Mouse (Mus musculus) erythroblast, embryonic 14.5 days (primary cell): ENCODE measurements around the gene Hypk.
"Not testable (repeated sequence)": the region's sequence is repeated elsewhere in the genome, so short reads cannot be mapped to it uniquely, and the experiment has no call there.

Experiments used
- GATA1 ChIP-seq: IDR thresholded peaks from 2 replicates; pipeline ENCODE4 v1.6.1; 2012; ENCODE audit warnings: low read length, inconsistent platforms, mixed read lengths
- TAL1 ChIP-seq: IDR thresholded peaks from 3 replicates; pipeline ENCODE4 v1.6.1; 2012; ENCODE audit warnings: low read length, inconsistent platforms, mixed read lengths

DNA sequence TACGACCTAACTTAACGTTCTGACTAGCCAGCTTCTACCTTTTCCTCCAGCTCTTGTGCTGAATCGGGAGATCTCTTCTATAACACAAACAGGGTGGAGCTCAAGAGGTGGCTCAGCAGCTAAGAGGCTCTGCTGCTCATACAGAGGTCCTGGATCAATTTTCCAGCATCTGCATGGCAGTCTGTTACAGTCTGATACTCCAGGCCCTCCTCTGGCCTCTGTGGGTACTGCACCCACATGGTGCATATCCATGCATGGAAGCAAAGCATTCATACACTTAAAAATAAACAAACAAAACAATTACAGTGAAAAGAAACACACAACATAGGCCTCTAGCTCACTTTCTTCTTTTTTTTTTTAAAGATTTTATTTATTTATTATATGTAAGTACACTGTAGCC is 19.7 kb downstream of the Hypk start:
- not testable (repeated sequence) for TF ChIP-seq TAL1, GATA1
